Mouse (Mus musculus) midbrain, embryonic 16.5 days (tissue): ENCODE data around the gene Gpr180. TPM values are rescaled to one million over a fixed set of nuclear protein-coding genes. Genes with fewer than 3 reads are reported as not detected.
A peak's percentile ranks its signal among the peaks of the same experiment; 100 is the strongest.
"Not testable (repeated sequence)": the region's sequence is repeated elsewhere in the genome, so short reads cannot be mapped to it uniquely, and the experiment has no call there.

Experiments
- ATAC-seq: fragments of 200-750 bp; cut with Nextera tagmentation; 2 replicates; pipeline ENCODE4 v1.8.0; 2017; ENCODE audit warnings: moderate TSS enrichment
- H3K27ac ChIP-seq: fragments of 300-500 bp; sonication (generic); 2 replicates; pipeline ENCODE4 v1.5.1; 2014; ENCODE audit warnings: mild to moderate bottlenecking, low read length, mixed read lengths
- H3K27me3 ChIP-seq: fragments of 300-500 bp; sonication (generic); 2 replicates; pipeline ENCODE4 v1.6.1; 2014; ENCODE audit warnings: low read depth, low read length, mixed read lengths; ENCODE audit not compliant: control insufficient read depth, insufficient read depth
- H3K36me3 ChIP-seq: fragments of 300-500 bp; sonication (generic); 2 replicates; pipeline ENCODE4 v1.6.1; 2014; ENCODE audit warnings: mild to moderate bottlenecking, low read length, moderate library complexity, mixed read lengths; ENCODE audit not compliant: control insufficient read depth, insufficient read depth
- H3K4me1 ChIP-seq: fragments of 300-500 bp; sonication (generic); 2 replicates; pipeline ENCODE4 v1.6.1; 2014; ENCODE audit warnings: mild to moderate bottlenecking, low read length, mixed read lengths; ENCODE audit not compliant: control insufficient read depth, insufficient read depth
- H3K4me2 ChIP-seq: fragments of 300-500 bp; sonication (generic); 2 replicates; pipeline ENCODE4 v1.6.1; 2014; ENCODE audit warnings: mild to moderate bottlenecking, low read length, mixed read lengths
- H3K4me3 ChIP-seq: fragments of 300-500 bp; sonication (generic); 2 replicates; pipeline ENCODE4 v1.5.1; 2014; ENCODE audit warnings: low read depth, mild to moderate bottlenecking, low read length, moderate library complexity, mixed read lengths
- H3K9ac ChIP-seq: fragments of 300-500 bp; sonication (generic); 2 replicates; pipeline ENCODE4 v1.6.1; 2014; ENCODE audit warnings: low read depth, low read length, mixed read lengths
- H3K9me3 ChIP-seq: fragments of 300-500 bp; sonication (generic); replicated peaks from 2 replicates; pipeline ENCODE4 v1.6.1; 2014; ENCODE audit warnings: mild to moderate bottlenecking, low read length, mixed read lengths; ENCODE audit not compliant: control insufficient read depth, poor library complexity, severe bottlenecking
- WGBS: fragments of 180-500 bp; shearing (Covaris S2); extraction: QIAGEN DNeasy Blood & Tissue Kit; methylation state at CpG from one replicate; pipeline ENCODE4 v1.1.7; 2014; 5-methylcytosine and 5-hydroxymethylcytosine counted together
- polyA plus RNA-seq: library from polyadenylated mRNA; unstranded; fragments of >200 nt; fragmentation: Nextera tagmentation; extraction: Ambion mirVana; gene quantifications from 2 replicates; pipeline ENCODE4 v1.2.1, GENCODE M21; 2015

Gene Gpr180
- polyA plus RNA-seq, 1 experiment from 2014 or later: 40.4 TPM

DNA sequence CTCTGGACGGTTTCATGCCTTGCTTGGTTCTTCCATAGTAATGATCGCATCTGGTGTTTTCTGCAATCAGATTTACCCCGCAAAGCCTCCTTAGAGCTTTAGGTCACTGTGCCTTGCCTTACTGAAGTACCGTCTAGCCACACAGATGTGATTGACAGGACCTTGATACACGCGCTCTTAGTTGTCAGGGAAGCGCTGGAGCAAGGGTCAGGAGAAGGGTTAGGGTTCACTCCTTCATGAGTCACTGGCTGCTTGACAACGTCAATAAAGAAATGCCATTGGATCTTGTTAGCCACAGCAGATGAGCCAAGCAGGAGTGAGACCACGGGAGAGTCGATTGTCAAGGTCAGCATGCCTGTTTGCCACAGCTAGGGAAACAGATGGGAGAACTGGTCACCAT is 11.6 kb downstream of the Gpr180 start:
- H3K4me3 ChIP-seq: no peak overlapping the region
- H3K9ac ChIP-seq: no peak overlapping the region
- H3K4me1 ChIP-seq: no peaks in the 10 kb centered on the region
- H3K27me3 ChIP-seq: no peaks in the 10 kb centered on the region
- H3K4me2 ChIP-seq: no peak overlapping the region
- no peak for ATAC-seq
- peaks cover 4% of the 10 kb centered on the region; the same call in 1 of the 2 replicates for H3K36me3 ChIP-seq
- no peak overlapping the region for H3K27ac ChIP-seq
- 78% methylated on average over 10 of the region's 10 CpGs for WGBS
- no peaks in the 10 kb centered on the region for H3K9me3 ChIP-seq

DNA sequence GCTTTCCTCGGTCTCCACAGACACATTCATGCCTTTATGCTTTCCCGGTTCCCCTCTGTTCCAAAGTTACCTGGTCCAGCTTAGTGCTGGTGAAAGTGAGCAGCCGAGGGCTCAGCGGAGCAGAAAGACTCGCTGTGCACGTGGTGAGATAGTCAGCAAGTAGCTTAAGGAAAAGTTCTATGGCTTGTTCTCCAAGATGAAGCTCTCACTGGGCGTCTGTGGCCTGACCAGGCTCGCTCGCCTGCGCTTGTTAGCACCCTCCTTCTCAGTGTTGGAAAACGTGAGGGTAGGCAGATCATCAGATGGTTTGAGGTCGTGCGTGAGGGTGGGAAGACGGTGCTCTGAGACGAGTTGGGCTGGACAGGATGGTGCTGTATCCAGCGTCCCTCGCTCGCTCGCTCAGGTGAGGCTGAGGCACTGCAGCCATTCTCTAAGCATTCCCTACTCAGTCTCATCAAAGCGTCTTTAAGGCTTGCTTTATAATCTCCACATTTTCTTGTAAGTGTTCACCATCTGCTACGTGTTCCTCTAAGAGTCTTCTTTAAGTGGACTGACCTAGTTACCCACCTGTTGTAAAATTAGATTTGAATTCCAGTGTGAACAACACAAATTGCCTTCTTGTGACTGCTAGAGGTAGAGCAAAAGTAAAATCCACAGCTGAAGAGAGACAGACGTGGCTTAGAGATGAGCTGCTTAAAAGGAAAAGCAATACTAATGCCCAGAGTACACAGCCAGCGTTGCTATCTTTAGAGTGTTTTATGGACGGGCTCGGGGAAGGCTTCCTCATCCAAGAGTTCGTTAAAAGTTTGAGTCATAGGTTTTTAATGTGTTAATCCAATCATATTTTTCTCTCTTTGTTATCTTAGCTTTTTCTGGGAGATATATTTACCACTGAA is 13.9 kb downstream of the Gpr180 start:
- no peak overlapping the region for H3K4me3 ChIP-seq
- no peak overlapping the region for H3K9ac ChIP-seq
- H3K27ac ChIP-seq: no peak overlapping the region
- H3K4me1 ChIP-seq: no peaks in the 10 kb centered on the region
- 89% methylated on average over 26 of the region's 26 CpGs for WGBS
- no peak for ATAC-seq
- H3K9me3 ChIP-seq: no peaks in the 10 kb centered on the region
- peaks cover 8% of the 10 kb centered on the region for H3K36me3 ChIP-seq
- no peak overlapping the region for H3K4me2 ChIP-seq
- H3K27me3 ChIP-seq: no peaks in the 10 kb centered on the region

DNA sequence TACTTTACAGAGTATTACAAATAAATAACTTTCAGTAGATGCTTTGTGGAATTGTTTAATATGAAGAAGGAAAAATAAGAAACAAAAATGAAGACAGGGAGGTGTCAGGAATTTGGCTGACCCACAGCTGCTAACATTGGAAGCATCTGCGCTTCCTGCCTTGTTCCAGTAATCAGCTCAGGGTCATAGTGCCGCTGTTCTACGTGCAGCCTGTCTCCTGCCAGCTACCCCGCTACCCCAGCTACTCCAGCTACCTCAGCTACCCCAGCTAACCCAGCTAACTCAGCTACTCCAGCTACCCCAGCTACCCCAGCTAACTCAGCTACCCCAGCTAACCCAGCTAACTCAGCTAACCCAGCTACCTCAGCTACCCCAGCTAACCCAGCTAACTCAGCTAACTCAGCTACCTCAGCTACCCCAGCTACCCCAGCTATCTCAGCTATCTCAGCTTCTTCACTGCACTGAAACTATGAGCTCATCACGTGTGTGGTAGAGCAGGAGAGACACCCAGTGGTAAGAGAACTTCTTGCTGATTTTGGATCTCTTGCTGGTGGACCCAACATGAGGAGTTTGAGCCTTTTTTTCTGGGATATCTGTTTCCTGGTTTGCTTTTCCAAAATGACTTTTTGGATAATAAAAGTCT is 14.8 kb downstream of the Gpr180 start:
- no peak for ATAC-seq
- no peaks in the 10 kb centered on the region for H3K9me3 ChIP-seq
- WGBS: 78% methylated on average over 5 of the region's 5 CpGs

DNA sequence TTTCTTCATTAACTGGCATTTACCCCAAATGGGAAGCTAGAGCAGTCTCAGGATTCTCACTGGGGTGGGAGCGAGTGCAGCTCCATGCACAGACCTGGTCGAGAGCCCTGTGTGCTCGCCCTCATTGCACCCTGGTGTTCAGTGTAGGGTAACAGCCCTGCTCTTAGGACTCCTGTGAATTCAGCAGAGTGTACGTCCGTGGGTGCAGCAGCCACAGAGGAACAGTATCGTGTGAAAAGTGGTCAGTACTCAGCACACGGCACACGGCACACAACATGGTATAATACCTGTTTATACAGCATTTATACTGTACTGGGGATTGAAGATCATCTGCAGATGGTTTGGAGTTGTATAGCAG is 15.3 kb downstream of the Gpr180 start:
- no peak for ATAC-seq
- 93% methylated on average over 8 of the region's 8 CpGs for WGBS

More for the DNA sequence above, 14.8 kb downstream of the Gpr180 start:
- no peaks in the 10 kb centered on the region for H3K27me3 ChIP-seq
- H3K36me3 ChIP-seq: peaks cover 8% of the 10 kb centered on the region
- no peak overlapping the region for H3K4me2 ChIP-seq
- no peak overlapping the region for H3K27ac ChIP-seq
- no peak overlapping the region for H3K9ac ChIP-seq
- H3K4me1 ChIP-seq: no peaks in the 10 kb centered on the region
- H3K4me3 ChIP-seq: no peak overlapping the region

DNA sequence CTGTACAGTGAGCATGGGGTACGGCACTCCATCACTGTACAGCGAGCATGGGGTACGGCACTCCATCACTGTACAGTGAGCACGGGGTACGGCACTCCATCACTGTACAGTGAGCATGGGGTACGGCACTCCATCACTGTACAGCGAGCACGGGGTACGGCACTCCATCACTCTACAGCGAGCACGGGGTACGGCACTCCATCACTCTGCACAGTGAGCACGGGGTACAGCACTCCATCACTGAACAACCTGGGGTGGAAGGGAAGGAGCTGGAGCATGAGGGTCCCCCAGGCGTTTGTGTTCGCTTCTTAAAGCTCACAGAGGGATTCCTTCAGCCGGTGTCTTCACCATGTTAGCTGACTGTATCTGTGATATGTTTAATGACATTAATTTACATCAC is 19.1 kb downstream of the Gpr180 start:
- not testable (repeated sequence) for H3K4me2 ChIP-seq, H3K9me3 ChIP-seq, H3K27ac ChIP-seq, H3K4me3 ChIP-seq, H3K27me3 ChIP-seq, H3K9ac ChIP-seq, H3K4me1 ChIP-seq, ATAC-seq
- WGBS: 97% methylated on average over 16 of the region's 16 CpGs
- H3K36me3 ChIP-seq: peaks cover 20% of the 10 kb centered on the region

More for the DNA sequence above, 15.3 kb downstream of the Gpr180 start:
- Histone ChIP-seq H3K4me3 (no peak overlapping the region), H3K9me3 (no peaks in the 10 kb centered on the region), H3K4me2 (no peak overlapping the region), H3K4me1 (no peaks in the 10 kb centered on the region), H3K27ac (no peak overlapping the region), H3K36me3 (peaks cover 8% of the 10 kb centered on the region), H3K9ac (no peak overlapping the region), H3K27me3 (no peaks in the 10 kb centered on the region)

DNA sequence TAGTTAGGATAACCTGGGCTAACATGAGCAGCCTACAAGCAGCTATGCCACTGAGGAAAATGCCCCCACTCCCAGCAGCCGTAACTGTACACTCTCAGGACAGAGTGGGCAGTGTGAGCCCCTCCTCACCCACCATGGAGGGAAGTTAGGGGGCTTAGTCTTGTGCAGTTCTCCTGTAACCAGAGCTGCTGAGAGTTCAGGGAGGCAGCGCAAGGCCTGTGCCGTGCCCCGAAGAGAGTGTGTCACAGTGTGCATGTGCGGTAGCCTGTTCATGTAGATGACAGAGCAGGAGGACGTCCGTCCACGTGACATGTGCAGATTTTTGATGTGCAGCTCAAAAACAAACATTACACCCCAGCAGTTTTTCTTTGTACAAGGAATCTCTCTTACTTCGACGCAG is 19.8 kb downstream of the Gpr180 start:
- WGBS: 81% methylated on average over 10 of the region's 10 CpGs
- Histone ChIP-seq H3K4me2 (no peak overlapping the region), H3K4me3 (no peak overlapping the region), H3K9me3 (no peaks in the 10 kb centered on the region), H3K27ac (no peak overlapping the region), H3K9ac (no peak overlapping the region), H3K27me3 (no peaks in the 10 kb centered on the region), H3K4me1 (no peaks in the 10 kb centered on the region), H3K36me3 (peaks cover 20% of the 10 kb centered on the region)
- peak; percentile 57; the same call in 1 of the 2 replicates for ATAC-seq

DNA sequence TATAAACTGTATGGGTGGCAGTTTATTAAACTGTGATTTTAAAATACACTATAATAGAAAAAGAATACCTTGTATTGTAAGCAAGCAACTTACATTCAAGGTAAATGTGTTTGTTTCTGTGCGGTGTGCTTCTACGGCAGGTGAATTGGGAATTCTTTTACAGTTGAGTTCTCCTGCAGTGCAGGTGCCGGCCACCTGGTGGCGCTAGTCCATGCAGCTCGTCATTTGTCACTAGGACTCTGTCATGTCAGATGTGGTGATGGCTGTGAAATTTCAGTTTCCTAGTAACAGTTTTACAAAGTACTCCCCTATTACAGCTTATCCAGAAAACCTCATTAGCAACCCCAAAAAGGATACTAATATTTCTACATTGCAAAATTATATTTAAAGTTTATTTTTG is 20.2 kb downstream of the Gpr180 start:
- Histone ChIP-seq H3K36me3 (peaks cover 20% of the 10 kb centered on the region), H3K27me3 (no peaks in the 10 kb centered on the region), H3K4me3 (no peak overlapping the region), H3K27ac (no peak overlapping the region), H3K4me2 (no peak overlapping the region), H3K9ac (no peak overlapping the region), H3K4me1 (no peaks in the 10 kb centered on the region), H3K9me3 (no peaks in the 10 kb centered on the region)
- 16% methylated on average over 5 of the region's 5 CpGs for WGBS
- ATAC-seq: no peak

DNA sequence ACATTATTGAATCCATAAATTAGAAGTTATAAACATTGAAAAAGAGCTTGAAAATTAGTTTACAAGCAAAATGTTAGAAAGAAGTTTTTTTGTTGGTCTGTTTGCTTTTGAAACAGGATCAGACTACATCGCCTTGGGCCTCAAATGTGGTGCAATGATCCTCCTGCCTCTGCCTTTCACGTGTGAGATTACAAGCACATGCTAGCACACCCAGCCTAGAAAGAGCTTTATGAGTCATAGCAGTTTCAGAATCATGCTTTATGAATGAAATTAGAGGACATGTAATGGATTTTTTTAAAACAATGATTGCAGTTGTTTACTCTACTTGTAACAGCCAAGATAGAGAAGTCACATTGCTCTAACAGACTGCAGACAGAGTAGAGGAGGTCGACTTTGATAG is 24.8 kb downstream of the Gpr180 start:
- H3K4me3 ChIP-seq: no peak overlapping the region
- no peak overlapping the region for H3K9ac ChIP-seq
- no peaks in the 10 kb centered on the region for H3K4me1 ChIP-seq
- peaks cover 21% of the 10 kb centered on the region for H3K36me3 ChIP-seq
- H3K27ac ChIP-seq: no peak overlapping the region
- no peaks in the 10 kb centered on the region for H3K27me3 ChIP-seq
- H3K4me2 ChIP-seq: no peak overlapping the region
- WGBS: 93% methylated on average over 3 of the region's 3 CpGs
- no peaks in the 10 kb centered on the region for H3K9me3 ChIP-seq
- ATAC-seq: no peak

DNA sequence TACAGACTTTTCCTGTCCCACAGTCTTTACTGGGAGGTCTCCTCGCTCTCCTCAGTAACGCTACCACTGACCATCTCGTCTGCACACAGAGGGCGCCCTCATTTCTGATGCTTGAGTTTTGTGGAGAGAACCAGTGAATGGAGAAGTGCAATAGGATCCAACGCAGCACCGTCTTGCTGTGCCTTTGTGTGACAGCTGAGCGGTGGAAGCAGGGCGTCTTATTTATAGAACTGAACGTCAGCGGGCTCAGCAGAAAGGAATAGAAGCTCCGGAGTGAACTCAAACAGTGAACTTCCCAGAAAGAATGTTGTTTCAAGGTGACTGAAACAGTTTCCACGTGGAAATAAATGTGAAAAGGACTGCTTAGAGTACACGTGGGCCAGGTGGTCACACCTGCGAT is 25.7 kb downstream of the Gpr180 start:
- H3K27ac ChIP-seq: no peak overlapping the region; the same call in 1 of the 2 replicates
- no peak overlapping the region for H3K4me2 ChIP-seq
- H3K27me3 ChIP-seq: no peaks in the 10 kb centered on the region
- no peaks in the 10 kb centered on the region for H3K9me3 ChIP-seq
- no peak overlapping the region for H3K9ac ChIP-seq
- H3K36me3 ChIP-seq: peaks cover 21% of the 10 kb centered on the region
- WGBS: 46% methylated on average over 14 of the region's 14 CpGs
- H3K4me1 ChIP-seq: no peaks in the 10 kb centered on the region
- ATAC-seq: no peak
- no peak overlapping the region for H3K4me3 ChIP-seq
